Mouse (Mus musculus): Measurements from ENCODE around the gene Klhl18. TPM values are rescaled to one million over a fixed set of nuclear protein-coding genes. Genes with fewer than 3 reads are reported as not detected.

Gene Klhl18
- 20.8 and 22.4 TPM in 2 replicates for polyA plus RNA-seq (2015; fragmentation: Nextera tagmentation; extraction: Ambion mirVana)

GRCm38 (mm10) chr9:110476124-110477091 is at the start of gene Klhl18, which contains the start of gene Kif9:
Klhl18 (minus strand) TSS chr9:110476694.
Kif9 (plus strand) TSS chr9:110476958.
- peak within 1 kb of the TSS; percentile 94 for H3K4me2 ChIP-seq
- peaks cover 28% of the 10 kb centered on the region for H3K4me1 ChIP-seq
- WGBS, result under 1% methylated on average over 53 of the region's 53 CpGs
- H3K36me3 ChIP-seq, result peaks cover 3% of the 10 kb centered on the region; the same call in 1 of the 2 replicates
- peak within 1 kb of the TSS; percentile 94 for H3K27ac ChIP-seq (replicated peaks)
- ATAC-seq (ENCODE audit: low FRiP score), result peak; percentile 99
- peaks cover 18% of the 10 kb centered on the region for H3K27me3 ChIP-seq (replicated peaks)
- H3K9ac ChIP-seq (replicated peaks), result peak within 1 kb of the TSS; percentile 79
- no peaks in the 10 kb centered on the region for H3K9me3 ChIP-seq (replicated peaks)
- H3K4me3 ChIP-seq (replicated peaks), result peak within 1 kb of the TSS; percentile 79

GRCm38 (mm10) chr9:110525737-110526136 is 49.2 kb upstream of the Klhl18 start:
- no peak overlapping the region for H3K4me3 ChIP-seq (replicated peaks)
- H3K4me2 ChIP-seq, result no peak overlapping the region
- no peak for ATAC-seq (ENCODE audit: low FRiP score)
- H3K36me3 ChIP-seq, result no peaks in the 10 kb centered on the region
- H3K9ac ChIP-seq (replicated peaks), result no peak overlapping the region
- no peak overlapping the region for H3K27ac ChIP-seq (replicated peaks)
- no peaks in the 10 kb centered on the region for H3K9me3 ChIP-seq (replicated peaks)
- H3K27me3 ChIP-seq (replicated peaks), result no peaks in the 10 kb centered on the region
- WGBS, result 49% methylated on average over 2 of the region's 2 CpGs
- H3K4me1 ChIP-seq, result peaks cover 2% of the 10 kb centered on the region

- 67% methylated on average over 5 of the region's 5 CpGs for WGBS
- H3K4me1 ChIP-seq, result no peaks in the 10 kb centered on the region
- no peaks in the 10 kb centered on the region for H3K36me3 ChIP-seq
- 0 out of 2 replicates have a peak, but pooled peaks cover 4% of the 10 kb centered on the region for H3K9me3 ChIP-seq (replicated peaks)
- ATAC-seq (ENCODE audit: low FRiP score), result no peak
- no peaks in the 10 kb centered on the region for H3K27me3 ChIP-seq (replicated peaks)
- no peak overlapping the region for H3K4me3 ChIP-seq (replicated peaks)
- no peak overlapping the region for H3K4me2 ChIP-seq
- H3K27ac ChIP-seq (replicated peaks), result no peak overlapping the region
- H3K9ac ChIP-seq (replicated peaks), result no peak overlapping the region
These were observed 14.4 kb upstream of the Klhl18 start for GRCm38 (mm10) chr9:110490913-110491312.

GRCm38 (mm10) chr9:110488841-110489240 is 12.3 kb upstream of the Klhl18 start:
- no peak overlapping the region for H3K4me2 ChIP-seq
- no peak overlapping the region for H3K27ac ChIP-seq (replicated peaks)
- no peaks in the 10 kb centered on the region for H3K4me1 ChIP-seq
- no peak overlapping the region for H3K4me3 ChIP-seq (replicated peaks)
- H3K36me3 ChIP-seq, result no peaks in the 10 kb centered on the region
- H3K9ac ChIP-seq (replicated peaks), result no peak overlapping the region
- 14% methylated on average over 4 of the region's 4 CpGs for WGBS
- H3K9me3 ChIP-seq (replicated peaks), result 0 out of 2 replicates have a peak, but pooled peaks cover 4% of the 10 kb centered on the region
- no peaks in the 10 kb centered on the region for H3K27me3 ChIP-seq (replicated peaks)
- ATAC-seq (ENCODE audit: low FRiP score), result no peak

- no peak overlapping the region for H3K9ac ChIP-seq (replicated peaks)
- H3K4me1 ChIP-seq, result peaks cover 22% of the 10 kb centered on the region
- no peak overlapping the region for H3K4me2 ChIP-seq
- peaks cover 18% of the 10 kb centered on the region for H3K27me3 ChIP-seq (replicated peaks)
- no peak for ATAC-seq (ENCODE audit: low FRiP score)
- no peak overlapping the region for H3K4me3 ChIP-seq (replicated peaks)
- no peak overlapping the region for H3K27ac ChIP-seq (replicated peaks)
- H3K36me3 ChIP-seq, result no peaks in the 10 kb centered on the region
- H3K9me3 ChIP-seq (replicated peaks), result no peaks in the 10 kb centered on the region
- 76% methylated on average over 4 of the region's 4 CpGs for WGBS
These were observed 2.1 kb upstream of the Klhl18 start for GRCm38 (mm10) chr9:110478639-110479038.

- Histone ChIP-seq H3K27ac (replicated peaks) (no peak overlapping the region), H3K4me1 (peaks cover 28% of the 10 kb centered on the region), H3K9me3 (replicated peaks) (no peaks in the 10 kb centered on the region), H3K4me3 (replicated peaks) (no peak overlapping the region), H3K9ac (replicated peaks) (no peak overlapping the region), H3K4me2 (peak overlapping the region; percentile 94; the same call in 1 of the 2 replicates), H3K27me3 (replicated peaks) (peaks cover 18% of the 10 kb centered on the region), H3K36me3 (no peaks in the 10 kb centered on the region)
- 69% methylated on average over 11 of the region's 11 CpGs for WGBS
- ATAC-seq (ENCODE audit: low FRiP score), result no peak
These were observed 1.5 kb upstream of the Klhl18 start for GRCm38 (mm10) chr9:110477951-110478350.

- no peak for ATAC-seq (ENCODE audit: low FRiP score)
- WGBS, result 89% methylated on average over 3 of the region's 3 CpGs
These were observed 10.3 kb downstream of the Klhl18 start for GRCm38 (mm10) chr9:110466179-110466578.

GRCm38 (mm10) chr9:110465336-110465735 is 11.2 kb downstream of the Klhl18 start:
- no peak overlapping the region for H3K9ac ChIP-seq (replicated peaks)
- H3K4me2 ChIP-seq, result no peak overlapping the region
- no peaks in the 10 kb centered on the region for H3K27me3 ChIP-seq (replicated peaks)
- H3K4me3 ChIP-seq (replicated peaks), result no peak overlapping the region
- H3K36me3 ChIP-seq, result no peaks in the 10 kb centered on the region; the same call in 1 of the 2 replicates
- no peaks in the 10 kb centered on the region for H3K9me3 ChIP-seq (replicated peaks)
- H3K4me1 ChIP-seq, result peaks cover 3% of the 10 kb centered on the region
- no peak overlapping the region for H3K27ac ChIP-seq (replicated peaks)
- no peak for ATAC-seq (ENCODE audit: low FRiP score)
- WGBS, result 95% methylated on average over 6 of the region's 6 CpGs

More at GRCm38 (mm10) chr9:110466179-110466578, 10.3 kb downstream of the Klhl18 start:
- H3K27ac ChIP-seq (replicated peaks), result no peak overlapping the region
- H3K4me3 ChIP-seq (replicated peaks), result no peak overlapping the region
- H3K27me3 ChIP-seq (replicated peaks), result no peaks in the 10 kb centered on the region
- H3K9me3 ChIP-seq (replicated peaks), result no peaks in the 10 kb centered on the region
- H3K36me3 ChIP-seq, result no peaks in the 10 kb centered on the region; the same call in 1 of the 2 replicates
- H3K4me1 ChIP-seq, result peaks cover 3% of the 10 kb centered on the region
- H3K9ac ChIP-seq (replicated peaks), result no peak overlapping the region
- H3K4me2 ChIP-seq, result no peak overlapping the region

- no peaks in the 10 kb centered on the region; the same call in 1 of the 2 replicates for H3K36me3 ChIP-seq
- WGBS, result 91% methylated on average over 6 of the region's 6 CpGs
- H3K4me1 ChIP-seq, result peaks cover 3% of the 10 kb centered on the region; the same call in 1 of the 2 replicates
- H3K9me3 ChIP-seq (replicated peaks), result no peaks in the 10 kb centered on the region
- no peak overlapping the region for H3K4me2 ChIP-seq
- ATAC-seq (ENCODE audit: low FRiP score), result no peak
- H3K4me3 ChIP-seq (replicated peaks), result no peak overlapping the region
- H3K9ac ChIP-seq (replicated peaks), result no peak overlapping the region
- no peaks in the 10 kb centered on the region for H3K27me3 ChIP-seq (replicated peaks)
- H3K27ac ChIP-seq (replicated peaks), result no peak overlapping the region
These were observed 12.4 kb downstream of the Klhl18 start for GRCm38 (mm10) chr9:110463983-110464591.

- Histone ChIP-seq H3K27ac (replicated peaks) (no peak overlapping the region), H3K27me3 (replicated peaks) (no peaks in the 10 kb centered on the region), H3K9me3 (replicated peaks) (no peaks in the 10 kb centered on the region), H3K4me3 (replicated peaks) (no peak overlapping the region), H3K4me1 (no peaks in the 10 kb centered on the region), H3K9ac (replicated peaks) (no peak overlapping the region), H3K4me2 (no peak overlapping the region), H3K36me3 (no peaks in the 10 kb centered on the region; the same call in 1 of the 2 replicates)
- ATAC-seq (ENCODE audit: low FRiP score), result no peak
- 88% methylated on average over 7 of the region's 7 CpGs for WGBS
These were observed 14.2 kb downstream of the Klhl18 start for GRCm38 (mm10) chr9:110462321-110462720.

GRCm38 (mm10) chr9:110460884-110461815 is 15.3 kb downstream of the Klhl18 start:
- Histone ChIP-seq H3K4me3 (replicated peaks) (no peak overlapping the region), H3K36me3 (no peaks in the 10 kb centered on the region; the same call in 1 of the 2 replicates), H3K4me1 (no peaks in the 10 kb centered on the region), H3K9me3 (replicated peaks) (no peaks in the 10 kb centered on the region), H3K9ac (replicated peaks) (no peak overlapping the region), H3K27ac (replicated peaks) (no peak overlapping the region), H3K27me3 (replicated peaks) (no peaks in the 10 kb centered on the region), H3K4me2 (no peak overlapping the region)
- WGBS, result 85% methylated on average over 18 of the region's 18 CpGs
- no peak for ATAC-seq (ENCODE audit: low FRiP score)

Measured in neural tube, embryonic 15.5 days (tissue).